Mouse (Mus musculus) retina, adult 2 months (tissue): ENCODE data around the gene Pfdn6.
A peak's percentile ranks its signal among the peaks of the same experiment; 100 is the strongest.

ENCODE experiments used
- DNase-seq: peaks from one replicate; pipeline ENCODE4 v3.0.0-alpha.2; 2012; ENCODE audit warnings: low read depth, low spot score

The Pfdn6 gene

DNA sequence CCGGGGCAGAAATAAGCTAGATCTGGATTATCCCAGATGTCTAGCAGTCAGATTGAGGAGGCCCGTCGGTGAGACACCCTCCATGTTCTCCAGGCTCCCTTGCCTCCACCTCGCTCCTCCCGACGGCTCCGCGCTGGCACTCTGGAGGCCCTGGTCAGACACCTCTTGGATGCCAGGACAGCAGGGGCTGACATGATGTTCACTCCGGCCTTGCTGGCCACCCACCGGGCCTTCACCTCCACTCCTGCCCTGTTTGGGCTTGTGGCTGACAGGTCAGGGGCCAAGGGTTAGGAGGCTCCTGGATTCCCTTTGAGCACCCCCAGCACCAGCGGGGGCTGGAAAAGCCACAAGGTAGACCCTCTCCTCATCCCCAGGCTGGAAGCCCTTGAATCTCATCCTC, 8.2 kb downstream of the Pfdn6 start:
- DNase-seq, result no peak

DNA sequence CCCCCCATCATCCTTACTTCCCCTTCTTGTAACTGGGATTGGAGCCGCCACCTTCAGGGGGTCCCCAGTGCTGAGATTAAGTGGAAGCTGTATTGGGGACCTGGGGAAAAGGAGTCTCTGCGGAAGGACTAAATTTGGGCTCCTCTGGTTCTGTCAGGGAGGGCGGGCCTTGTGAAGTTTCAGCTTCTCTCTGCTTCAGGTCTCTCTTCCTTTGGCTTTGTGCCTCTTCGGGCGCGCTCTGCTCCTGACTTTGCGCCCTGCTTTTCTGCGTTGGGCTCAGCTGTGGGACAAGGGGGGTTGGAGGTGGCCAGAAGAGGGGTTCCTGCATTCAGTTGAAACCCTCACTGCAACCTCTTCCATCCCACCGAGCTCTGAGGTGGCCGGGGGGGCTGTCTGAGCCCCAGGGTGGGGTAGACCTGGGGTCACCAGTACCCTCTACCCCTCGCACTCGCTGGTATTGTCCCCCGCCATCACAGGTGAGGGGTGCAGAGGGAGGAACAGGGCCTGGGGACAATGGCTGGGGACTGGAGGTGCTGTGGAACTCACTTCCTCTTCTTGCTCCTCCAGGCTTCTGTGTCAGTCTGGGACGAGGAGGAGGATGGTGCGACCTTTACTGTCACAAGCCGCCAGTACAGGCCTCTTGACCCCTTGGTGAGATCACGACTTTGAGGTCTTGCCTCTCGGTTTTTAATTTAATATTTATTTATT, 8.8 kb downstream of the Pfdn6 start:
- no peak for DNase-seq

DNA sequence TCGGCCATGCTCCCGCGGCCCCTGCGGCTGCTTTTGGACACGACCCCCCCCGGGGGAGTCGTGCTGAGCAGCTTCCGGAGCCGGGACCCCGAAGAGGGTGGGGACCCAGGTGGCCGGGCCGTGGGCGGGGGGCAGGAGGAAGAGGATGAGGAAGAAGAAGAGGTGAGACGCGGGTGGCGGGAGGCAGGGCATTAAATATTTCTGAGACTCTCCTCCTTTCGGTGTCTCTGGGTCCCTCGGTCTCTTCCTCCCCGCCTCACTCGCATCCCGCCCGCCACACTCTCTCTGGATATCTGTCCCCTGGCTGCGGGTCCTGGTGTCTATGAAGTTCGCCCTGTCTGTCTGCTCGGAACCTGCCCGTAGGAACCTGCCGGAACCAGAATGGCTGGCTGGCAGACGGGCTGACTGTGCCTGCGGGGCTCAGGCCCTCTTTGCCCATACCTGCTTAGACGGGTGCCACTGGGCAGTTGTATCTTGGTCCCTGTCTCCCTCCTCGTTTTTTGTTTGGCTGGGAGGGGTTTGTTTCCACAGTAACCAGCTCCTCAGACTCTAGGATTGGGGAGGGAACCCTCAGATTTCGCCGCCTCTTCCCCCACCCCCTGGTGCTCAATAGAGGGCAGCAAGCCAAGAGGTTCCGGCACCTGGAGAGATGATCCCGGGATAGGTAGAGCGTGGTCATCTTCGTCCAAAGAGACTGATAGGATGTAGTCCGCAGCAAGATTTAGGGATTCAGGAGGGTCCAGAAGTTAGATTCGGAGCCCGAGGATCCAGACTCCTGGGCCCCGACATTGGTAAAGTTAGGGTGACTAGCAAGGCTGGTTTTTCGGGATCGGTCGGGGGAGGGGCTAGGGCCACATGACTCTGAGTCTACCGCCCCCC, 9.6 kb downstream of the Pfdn6 start:
- no peak for DNase-seq

DNA sequence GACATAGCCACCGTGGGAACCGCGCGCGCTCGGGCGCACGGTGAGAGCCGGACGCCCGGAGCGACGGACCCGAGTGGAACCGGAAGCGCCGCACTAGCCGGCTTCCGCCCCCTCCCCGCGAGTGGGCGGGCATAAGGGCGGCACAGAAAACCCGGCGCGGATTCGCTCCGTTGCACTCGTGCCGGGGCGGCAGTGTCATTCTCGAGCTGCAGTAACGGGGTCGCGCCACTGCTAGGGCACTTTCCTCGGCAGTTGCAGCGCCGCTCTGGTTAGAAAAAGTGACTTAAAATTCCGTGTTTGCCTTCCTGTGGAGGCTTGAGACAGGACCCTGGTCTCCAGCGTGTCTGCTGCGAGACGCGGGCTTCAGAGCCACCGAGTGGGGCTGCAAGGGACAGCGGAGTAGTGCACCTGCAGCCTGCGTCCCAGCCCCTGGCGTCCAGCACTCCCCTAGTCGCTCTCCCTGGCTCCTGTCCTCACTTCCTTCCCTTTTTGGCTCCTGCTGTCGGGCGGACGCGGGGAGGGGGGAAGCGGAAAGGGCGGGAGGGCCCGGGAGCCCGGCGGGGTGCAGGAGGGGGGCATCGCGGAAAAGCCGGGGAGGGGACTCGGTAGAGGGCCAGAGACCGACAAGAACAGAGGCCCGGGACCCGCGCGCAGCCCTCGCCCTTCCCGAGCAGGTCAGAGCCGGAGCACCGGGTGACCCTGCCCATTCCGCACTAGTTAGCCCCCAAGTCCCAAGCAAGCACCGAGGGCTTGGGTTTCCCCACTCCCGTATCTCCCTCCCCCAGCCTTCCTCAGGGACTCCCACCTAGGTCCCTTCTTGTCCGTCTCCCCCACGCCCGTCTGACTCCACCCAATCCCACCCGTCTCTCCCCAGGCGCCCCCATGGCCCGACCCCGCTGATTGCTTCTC, 10.5 kb downstream of the Pfdn6 start, which contains the start of gene Rgl2:
Gene Rgl2, plus strand, starts transcription at position 173 of the 909 bp plus-strand sequence.
- DNase-seq, result peak; percentile 86

DNA sequence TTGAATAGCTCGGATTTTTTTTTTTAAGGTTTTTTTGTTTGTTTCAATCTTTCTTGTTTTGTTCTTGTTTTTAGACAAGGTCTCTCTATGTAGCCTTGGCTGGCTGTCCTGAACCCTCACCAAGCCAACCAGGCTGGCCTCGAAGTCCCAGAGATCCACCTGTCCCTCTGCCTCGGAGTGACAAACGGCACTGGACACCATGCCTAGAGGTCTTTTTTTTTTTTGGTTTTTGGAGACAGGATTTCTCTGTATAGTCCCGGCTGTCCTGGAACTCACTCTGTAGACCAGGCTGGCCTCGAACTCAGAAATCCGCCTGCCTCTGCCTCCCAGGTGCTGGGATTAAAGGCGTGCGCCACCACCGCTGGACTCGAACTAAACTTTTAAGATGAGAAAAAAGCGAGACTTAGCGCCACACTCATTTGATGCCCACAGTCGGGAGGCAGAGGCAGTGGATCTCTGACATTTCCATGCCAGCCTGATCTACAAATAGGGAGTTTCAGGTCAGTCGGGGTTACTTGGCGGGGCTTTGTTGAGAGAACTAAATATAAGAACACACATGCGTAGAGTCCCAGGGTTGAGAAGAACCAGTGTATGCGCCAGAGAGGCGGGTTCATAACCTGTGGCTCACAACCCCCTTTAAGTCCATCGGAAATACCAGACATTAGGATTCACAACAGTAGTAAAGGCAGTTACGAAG, 11.7 kb downstream of the Pfdn6 start:
- no peak for DNase-seq

DNA sequence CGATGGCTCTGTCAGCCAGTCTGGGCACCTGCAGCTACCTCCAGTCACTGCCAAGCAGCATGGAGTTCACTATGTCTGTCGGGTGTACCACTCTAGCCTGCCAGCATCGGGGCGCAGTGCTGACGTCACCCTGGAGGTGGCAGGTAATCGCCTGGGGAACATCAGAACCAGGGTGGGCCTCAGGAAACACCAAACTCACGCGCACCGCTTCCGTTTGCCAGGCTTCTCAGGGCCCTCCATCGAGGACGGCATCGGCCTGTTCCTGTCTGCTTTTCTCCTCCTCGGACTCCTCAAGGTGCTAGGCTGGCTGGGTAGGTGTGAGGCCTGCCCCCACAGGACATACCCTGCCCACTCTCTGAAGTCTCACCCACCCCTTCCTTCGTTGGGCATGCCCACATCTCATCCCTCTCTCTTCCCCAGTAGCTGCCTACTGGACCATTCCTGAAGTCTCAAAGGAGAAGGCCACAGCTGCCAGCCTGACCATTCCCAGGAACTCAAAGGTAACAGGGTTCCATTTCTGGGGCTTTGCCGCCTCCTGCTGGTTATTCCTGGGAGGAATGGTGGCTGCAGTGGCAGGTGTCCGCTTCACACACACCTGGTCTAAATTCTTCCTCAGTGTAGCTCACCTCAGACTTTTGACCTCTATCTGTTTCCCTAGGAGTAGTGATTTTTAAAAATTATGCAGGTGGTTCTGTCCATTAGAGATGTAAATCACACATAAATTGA, 13.8 kb downstream of the Pfdn6 start:
- no peak for DNase-seq

DNA sequence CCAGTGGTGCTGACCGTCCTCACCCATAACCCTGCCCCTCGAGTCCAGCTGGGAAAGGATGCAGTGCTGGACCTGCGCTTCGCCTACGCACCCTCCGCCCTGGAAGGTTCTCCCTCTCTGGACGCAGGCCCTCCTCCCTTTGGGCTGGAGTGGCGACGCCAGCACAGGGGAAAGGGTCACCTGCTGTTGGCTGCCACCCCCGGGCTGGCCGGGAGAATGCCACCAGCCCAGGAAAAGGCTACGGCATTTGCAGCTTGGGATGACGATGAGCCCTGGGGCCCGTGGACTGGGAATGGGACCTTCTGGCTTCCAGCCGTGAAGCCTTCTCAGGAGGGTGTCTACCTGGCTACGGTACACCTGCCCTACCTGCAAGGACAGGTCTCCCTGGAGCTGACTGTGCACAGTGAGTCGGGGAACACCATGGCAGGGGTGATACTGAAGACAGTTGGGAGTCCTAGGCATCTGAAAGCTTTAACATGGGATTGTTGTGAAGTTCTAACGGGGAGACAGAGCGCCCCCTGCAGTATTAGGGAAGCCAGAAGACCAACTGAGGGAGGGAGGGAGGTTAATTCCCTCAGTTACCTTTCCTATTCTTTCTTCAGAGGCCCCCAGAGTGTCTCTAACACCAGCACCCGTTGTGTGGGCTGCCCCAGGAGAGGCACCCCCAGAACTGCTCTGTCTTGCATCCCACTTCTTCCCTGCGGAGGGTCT, 14.6 kb downstream of the Pfdn6 start:
- DNase-seq, result no peak

DNA sequence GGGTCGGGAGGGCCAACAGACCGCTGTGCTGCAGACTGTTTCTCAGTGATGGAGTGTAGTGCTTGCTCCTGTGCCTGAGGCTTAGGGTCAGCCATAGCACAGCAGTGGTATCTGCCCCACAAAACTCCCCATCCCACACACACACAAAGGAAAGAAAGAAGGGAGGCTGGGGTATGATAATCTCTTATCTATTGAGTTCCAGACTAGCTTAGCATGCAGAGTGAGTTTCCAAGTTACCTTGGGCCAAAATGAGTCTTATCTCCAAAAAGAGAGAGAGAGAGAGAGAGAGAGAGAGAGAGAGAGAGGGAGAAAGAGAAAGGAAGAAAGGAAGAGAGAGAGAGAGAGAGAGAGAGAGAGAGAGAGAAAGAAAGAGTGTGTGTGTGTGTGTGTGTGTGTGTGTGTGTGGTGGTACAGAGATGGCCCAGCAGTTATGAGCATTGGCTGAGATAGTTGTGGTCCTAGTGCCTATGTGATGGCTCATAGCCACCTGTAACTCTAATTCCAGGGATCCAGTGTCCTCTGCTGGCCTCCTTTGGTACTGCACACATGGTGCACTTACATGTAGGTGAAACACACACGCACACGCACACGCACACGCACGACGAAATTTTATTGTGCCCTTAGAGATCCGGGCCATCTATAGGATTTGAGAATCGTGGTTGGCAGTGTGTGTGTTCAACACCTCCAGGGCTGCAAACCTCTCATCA, 15.4 kb downstream of the Pfdn6 start:
- no peak for DNase-seq

DNA sequence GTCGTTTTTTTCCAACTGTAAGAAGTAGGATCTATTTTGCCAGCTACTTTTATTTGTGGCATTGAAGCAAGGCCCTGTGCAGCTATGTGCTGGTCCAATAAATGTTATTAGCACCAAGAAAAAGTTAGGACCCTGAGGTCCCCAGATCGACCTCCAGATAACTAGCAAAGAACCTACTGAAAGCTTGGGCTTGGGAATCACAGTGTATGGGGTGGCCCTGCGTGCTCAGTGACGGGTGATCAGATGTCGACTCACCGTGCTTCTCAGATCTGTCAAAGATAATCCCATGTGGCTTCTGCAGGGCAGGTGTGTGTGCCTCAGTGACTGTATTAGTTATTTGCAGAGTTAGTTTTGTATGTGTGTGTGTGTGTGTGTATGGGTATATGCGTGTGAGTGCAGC, 18.8 kb downstream of the Pfdn6 start:
- DNase-seq, result no peak

DNA sequence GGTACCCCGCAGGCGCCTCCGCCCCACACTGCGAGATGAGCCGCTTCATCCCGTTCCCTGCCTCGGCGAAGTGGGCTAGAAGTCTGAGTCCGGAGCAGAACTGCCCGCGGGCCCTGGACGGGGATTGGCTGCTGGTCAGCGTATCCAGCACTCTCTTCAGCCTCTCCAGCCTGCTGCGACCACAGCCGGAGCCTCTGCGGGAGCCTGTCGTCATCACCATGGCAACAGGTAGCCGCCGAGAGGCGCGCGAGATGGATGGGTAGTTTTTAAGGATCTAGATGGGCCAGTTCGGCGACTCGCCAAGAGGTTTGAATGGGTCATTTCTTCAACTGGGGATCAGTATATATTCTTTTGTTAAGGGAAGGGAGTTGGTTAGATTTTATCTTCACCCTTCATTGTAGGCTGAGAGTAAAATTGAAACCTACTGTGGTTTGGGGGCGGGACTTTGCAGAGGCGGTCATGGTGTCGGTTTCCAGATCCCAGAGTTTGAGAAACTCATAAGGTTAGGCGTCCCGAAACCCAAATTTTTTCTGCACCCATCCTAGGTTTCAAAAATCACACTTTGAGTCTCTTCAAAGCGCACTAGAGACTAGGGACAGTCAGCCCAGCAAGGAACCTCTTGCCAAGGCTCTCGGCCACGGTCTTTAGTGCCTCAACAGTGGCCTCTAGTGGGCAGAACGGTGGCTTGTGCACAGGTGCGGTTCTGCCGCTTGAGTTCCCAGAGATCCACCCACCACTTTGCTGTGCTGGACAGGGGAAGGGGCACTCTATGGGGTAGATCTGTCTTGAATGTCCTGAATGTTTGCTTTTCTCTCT, 19.7 kb downstream of the Pfdn6 start:
- DNase-seq, result no peak

DNA sequence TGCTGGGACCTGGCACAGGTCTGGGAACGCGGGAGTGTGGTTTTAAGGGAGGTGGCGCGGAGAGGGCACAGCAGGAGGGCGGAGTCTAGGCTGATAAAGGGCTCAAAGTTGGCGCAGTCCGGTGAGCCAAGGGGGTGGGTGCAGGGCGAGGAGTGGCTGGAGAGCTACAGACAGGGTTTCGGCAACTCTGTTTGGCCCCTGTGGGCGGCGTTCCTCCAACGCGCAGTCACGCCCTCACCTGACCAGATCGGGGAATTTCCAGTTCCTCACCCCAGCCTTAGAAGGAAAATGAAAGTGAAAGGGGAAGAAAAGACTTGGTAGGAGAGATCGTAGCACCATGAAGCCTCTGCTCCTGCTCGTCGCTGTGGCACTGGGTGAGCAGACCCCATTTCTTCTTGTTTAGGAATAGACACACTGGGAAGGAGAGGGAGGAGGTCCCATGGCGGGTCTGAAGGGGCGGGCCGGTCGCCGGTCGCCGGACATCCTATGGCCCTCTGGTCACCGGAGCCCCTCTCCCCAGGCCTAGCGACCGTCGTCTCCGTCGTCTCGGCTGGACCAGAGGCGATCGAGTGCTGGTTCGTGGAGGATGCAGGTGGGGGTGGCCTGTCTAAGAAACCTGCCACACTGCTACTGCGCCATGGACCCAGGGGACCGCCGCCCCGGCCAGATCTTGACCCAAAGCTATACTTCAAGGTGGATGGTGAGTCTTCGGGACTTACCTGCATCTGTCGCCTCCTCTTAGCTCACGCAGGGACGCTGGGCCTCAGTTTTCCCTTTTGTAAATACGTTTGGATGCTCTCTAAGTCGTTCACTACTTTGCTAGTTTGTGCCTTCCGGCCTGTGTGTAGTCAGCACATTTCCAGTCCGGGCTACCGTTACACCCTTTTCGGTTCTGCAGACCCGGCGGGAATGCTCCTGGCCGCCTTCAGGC, 20.5 kb downstream of the Pfdn6 start:
- no peak for DNase-seq

DNA sequence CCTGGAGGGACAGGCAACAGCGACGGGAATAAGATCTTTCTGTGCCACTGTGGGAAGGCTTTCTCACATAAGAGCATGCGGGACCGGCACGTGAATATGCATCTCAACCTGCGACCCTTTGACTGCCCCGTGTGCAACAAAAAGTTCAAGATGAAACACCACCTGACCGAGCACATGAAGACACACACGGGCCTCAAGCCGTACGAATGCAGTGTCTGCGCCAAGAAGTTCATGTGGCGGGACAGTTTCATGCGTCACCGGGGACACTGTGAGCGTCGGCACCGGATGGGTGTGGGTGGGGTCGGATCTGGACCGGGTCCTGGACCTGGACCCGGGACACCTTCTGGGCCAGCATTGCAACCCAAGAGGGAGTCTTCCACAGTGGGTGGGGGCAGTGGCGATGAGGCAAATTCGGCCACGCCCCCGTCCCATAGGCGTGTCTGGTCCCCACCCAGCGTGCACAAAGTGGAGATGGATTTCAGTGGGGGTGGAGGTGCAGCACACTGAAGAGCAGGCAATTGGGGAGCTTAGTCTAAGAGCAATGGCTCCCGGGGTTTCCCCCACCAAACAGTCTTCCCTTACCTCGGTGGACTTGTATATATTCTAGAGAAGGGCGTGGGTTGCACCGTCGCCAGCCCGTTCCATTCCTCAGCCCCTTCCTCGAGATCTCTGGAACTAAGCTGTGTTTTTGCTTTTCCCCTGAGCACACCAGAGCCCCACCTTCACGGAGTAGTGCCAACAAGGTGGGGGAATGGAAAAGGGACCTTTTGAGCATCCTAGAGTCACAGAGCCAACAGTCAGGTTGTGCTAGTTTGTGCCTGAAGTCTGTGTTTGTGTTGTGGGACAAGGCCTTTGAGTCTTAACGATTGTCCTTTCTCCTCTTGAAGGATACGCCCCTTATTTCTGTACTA, 21.6 kb downstream of the Pfdn6 start:
- no peak for DNase-seq

DNA sequence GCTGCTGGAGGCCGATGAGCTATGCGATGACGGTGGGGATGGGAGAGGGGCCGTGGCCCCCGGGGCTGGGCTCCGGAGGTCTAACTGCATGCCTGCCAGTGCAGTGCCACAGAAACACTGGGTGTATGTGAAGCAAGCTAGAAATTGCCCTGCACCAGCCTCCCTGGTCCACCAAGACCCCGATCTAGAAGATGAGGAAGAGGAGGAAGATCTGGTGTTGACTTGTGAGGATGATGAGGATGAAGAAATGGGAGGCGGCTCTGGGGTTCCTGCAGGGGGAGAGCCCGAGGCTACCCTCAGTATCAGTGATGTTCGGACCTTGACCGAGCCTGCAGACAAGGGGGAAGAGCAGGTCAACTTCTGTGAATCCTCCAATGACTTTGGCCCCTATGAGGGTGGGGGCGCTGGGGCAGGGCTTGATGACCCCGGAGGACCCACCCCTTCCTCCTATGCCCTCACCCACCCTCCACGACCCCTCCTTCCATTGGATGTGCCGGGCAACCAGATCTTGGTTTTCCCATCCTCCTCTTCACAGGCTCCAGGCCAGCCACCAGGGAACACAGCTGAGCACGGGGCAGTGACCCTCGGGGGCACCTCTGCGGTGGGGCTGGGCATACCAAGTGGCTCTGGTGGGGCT, 22.4 kb downstream of the Pfdn6 start:
- DNase-seq, result no peak

DNA sequence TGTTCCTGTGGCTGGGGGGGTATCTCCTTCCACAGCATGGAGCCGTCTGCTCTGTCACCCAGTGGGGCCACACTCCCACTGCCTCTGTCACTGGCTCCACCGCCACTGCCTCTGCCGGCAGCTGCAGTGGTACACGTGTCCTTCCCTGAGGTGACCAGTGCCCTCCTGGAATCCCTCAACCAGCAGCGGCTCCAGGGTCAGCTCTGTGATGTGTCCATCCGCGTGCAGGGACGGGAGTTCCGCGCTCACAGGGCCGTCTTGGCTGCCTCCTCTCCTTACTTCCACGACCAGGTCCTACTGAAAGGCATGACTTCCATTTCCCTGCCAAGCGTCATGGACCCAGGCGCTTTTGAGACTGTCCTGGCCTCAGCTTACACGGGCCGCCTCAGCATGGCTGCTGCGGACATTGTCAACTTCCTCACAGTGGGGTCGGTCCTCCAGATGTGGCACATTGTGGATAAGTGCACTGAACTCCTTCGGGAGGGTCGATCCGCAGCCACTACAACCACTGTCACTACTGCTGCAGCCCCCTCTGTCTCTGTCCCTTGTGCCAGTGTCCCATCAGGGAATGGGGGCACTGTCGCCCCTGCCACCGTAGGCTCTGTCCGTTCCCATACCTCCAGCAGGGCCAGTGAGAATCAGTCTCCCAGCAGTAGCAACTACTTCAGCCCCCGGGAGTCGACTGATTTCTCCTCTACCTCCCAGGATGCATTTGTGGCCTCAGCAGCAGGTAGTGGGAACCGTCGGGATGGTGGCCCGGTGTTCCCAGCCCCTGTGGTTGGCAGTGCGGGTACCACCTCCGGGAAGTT, 23.1 kb downstream of the Pfdn6 start:
- DNase-seq, result no peak

DNA sequence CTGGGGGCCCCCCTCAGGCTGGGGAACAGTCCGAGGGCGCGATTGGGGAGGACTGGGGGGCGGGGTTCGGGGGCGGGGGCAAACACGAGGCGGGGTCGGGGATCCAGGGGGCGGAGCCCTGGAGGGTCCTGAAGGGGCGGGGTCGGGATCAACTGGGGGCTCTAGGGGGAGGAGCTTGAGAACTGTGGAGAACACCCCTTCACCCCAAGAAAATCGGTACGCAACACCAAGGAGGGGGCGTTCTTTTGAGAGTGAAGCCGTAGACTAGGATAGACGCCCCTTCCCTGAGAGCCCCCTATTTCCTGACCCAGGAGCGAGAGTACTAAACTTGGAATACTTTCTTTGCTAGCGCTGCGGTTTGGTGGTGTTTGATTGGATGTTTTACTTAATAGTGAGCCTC, 23.8 kb downstream of the Pfdn6 start:
- DNase-seq, result no peak
